Mouse (Mus musculus): ENCODE data around the gene Dffa.

DNA sequence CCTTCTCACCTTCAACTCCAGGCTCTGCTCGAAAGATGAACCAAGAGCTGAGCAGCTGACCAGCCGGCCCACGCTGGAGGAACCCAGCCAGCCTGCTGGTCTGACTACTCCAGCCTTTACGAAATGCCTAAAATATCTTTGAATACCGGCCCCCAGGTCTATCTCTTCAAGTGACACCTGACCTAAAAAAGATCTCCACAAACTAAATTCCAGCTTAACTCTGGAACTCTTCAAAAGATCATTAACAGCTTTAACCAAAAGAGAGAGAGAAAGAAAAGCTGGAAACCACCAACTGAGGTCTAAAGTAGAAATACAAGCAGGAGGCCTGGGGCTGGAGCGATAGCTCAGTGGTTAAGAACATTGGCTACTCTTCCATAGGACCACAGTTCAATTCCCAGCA, 24.3 kb upstream of the Dffa start:
- no peak for TF ChIP-seq CTCF (conservative IDR thresholded peaks at IDR 0.05; ENCODE audit: low read length)
- TF ChIP-seq POU5F1 (IDR thresholded peaks at IDR 0.05; ENCODE audit: borderline replicate concordance, low read length), result no peak
